Mouse (Mus musculus): ENCODE measurements around the gene Sept14. TPM values are rescaled to one million over a fixed set of nuclear protein-coding genes. Genes with fewer than 3 reads are reported as not detected.
A peak's percentile ranks its signal among the peaks of the same experiment; 100 is the strongest.

The Sept14 gene
- total and polyA plus RNA-seq, 3 experiments = not detected

DNA sequence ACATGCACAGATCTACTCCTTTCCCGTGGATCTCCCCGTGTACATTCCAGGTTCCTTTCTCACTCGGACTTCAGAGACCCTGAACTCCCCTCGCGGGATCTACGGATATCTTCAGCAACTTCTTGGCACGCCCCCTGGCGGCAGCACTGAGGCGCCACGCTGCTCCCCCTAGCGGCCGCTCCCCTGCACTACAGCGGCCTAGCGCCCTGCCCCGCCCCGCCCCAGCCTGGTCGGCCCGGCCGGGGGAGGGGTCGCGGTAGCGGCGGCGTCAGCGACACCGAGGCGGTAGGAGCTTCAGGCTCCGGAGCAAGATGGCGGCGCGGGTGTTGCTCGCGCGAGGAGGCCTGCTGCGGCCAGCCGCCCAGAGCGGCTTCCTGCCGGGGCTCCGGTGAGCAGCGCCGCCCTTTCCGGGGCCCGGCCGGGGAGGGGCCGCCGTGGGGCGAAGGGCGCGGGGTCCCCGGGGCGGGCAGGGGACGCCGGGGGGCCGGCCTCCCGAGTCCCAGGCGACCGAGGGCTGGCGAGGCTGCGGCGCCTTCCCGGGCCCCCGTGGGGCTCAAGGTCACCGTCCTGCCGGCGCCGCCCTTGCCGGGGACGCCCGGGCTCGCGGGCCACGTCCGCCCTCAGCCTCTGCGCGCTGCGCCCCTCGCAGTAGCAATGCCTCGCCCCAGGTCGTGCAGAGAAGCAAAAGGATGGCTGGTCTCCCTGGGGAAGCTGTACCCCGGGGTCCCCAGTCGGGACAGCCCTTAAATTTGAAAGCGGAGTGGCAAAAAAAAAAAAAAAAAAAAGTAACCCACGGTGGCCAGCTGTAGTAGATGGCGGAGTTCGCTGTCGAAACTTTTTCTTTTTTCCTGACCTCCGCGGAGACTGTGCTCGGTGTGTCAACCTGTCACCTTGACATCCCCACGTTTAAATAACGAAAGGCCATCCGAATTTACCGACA, 16.8 kb upstream of the Sept14 start, which contains the start of gene Nipsnap2:
TSS of gene Nipsnap2 (plus strand) at position 230 of the 940 bp plus-strand sequence.
- Histone ChIP-seq H3K36me3 (replicated peaks in 1 of 2; ENCODE audit: control insufficient read depth in 1 of 2, insufficient read depth in 1 of 2, low read length in 1 of 2) (peaks cover 0 to 12% of the 10 kb centered on the region in 2 experiments), H3K27me3 (replicated peaks) (no peaks in the 10 kb centered on the region), H3K9me3 (replicated peaks; ENCODE audit: low read length) (no peaks in the 10 kb centered on the region), H3K4me3 (replicated peaks in 1 of 3; ENCODE audit: low read depth in 2 of 3, low read length in 2 of 3, poor library complexity in 1 of 3) (peak within 1 kb of the TSS; percentile 55 to 76 (median 68)), H3K27ac (ENCODE audit: insufficient read depth, low read depth) (peak within 1 kb of the TSS; percentile 21; the same call in 1 of the 2 replicates), H3K4me2 (ENCODE audit: insufficient read depth, low read depth, poor library complexity, severe bottlenecking) (peak within 1 kb of the TSS; percentile 49), H3K4me1 (ENCODE audit: control insufficient read depth in 1 of 2, insufficient read depth in 2 of 2) (peaks cover 4 to 18% of the 10 kb centered on the region in 2 experiments; a peak in 3 of 4 replicates), H3K79me2 (replicated peaks; ENCODE audit: control insufficient read depth, extremely low read depth, insufficient read depth, poor library complexity, severe bottlenecking) (peaks cover 5% of the 10 kb centered on the region; the same call in 1 of the 2 replicates), H3K9ac (ENCODE audit: insufficient read depth, low read depth) (peak within 1 kb of the TSS; percentile 69)
- peak; percentile 77 for DNase-seq (ENCODE audit: extremely low read depth)
- dilution Hi-C loops (cut with MboI; ENCODE audit: extremely low pct_ligation_motif_present, extremely low pct_unique_long_range_greater_than_20kb, low sequenced_read_pairs) (no loop called here), in situ Hi-C loops (cut with MboI; ENCODE audit: low pct_ligation_motif_present, low pct_unique_long_range_greater_than_20kb, low sequenced_read_pairs) (no loop called here)
- TF ChIP-seq CHD2 (IDR thresholded peaks at IDR 0.05; ENCODE audit: low read length) = peak; percentile 76
- TF ChIP-seq HCFC1 (IDR thresholded peaks at IDR 0.05; ENCODE audit: low read depth, low read length) = peak; percentile 72
- TF ChIP-seq BHLHE40 (IDR thresholded peaks at IDR 0.05; ENCODE audit: low read depth, low read length) = peak; percentile 54
- peak; percentile 73 to 100 for TF ChIP-seq CTCF (conservative IDR thresholded peaks at IDR 0.05 in 1 of 2, IDR thresholded peaks at IDR 0.05 in 1 of 2; ENCODE audit: low read depth in 2 of 2, low read length in 2 of 2)
- TF ChIP-seq SMC3 (IDR thresholded peaks at IDR 0.05; ENCODE audit: low read depth, low read length) = peak; percentile 72
- peak; percentile 22 for TF ChIP-seq RAD21 (IDR thresholded peaks at IDR 0.05; ENCODE audit: low read depth, low read length)
- no peak for TF ChIP-seq ZKSCAN1 (IDR thresholded peaks at IDR 0.05; ENCODE audit: borderline replicate concordance, low read depth, low read length)
- 0 out of 2 replicates have a peak, but pooled peaks have one; percentile 40 for TF ChIP-seq SIN3A (IDR thresholded peaks at IDR 0.05; ENCODE audit: low read length)
- no peak for TF ChIP-seq USF1 (IDR thresholded peaks at IDR 0.05; ENCODE audit: low read depth, low read length)
- peak; percentile 49 for TF ChIP-seq ELF1 (IDR thresholded peaks at IDR 0.05; ENCODE audit: low read depth, low read length)
- TF ChIP-seq POLR2A (IDR thresholded peaks at IDR 0.05; ENCODE audit: low read depth, low read length) = peak; percentile 79
- no peak for TF ChIP-seq E2F4 (IDR thresholded peaks at IDR 0.05; ENCODE audit: insufficient replicate concordance, low read depth, low read length)
- TF ChIP-seq TCF12 (IDR thresholded peaks at IDR 0.05; ENCODE audit: low read depth, low read length) = peak; percentile 92
- TF ChIP-seq TBP (conservative IDR thresholded peaks at IDR 0.05; ENCODE audit: low read depth, low read length) = peak; percentile 53; the same call in 1 of the 2 replicates
- peak; percentile 97 for TF ChIP-seq NELFE (IDR thresholded peaks at IDR 0.05; ENCODE audit: low read depth, low read length)
- no peak for TF ChIP-seq MAX (IDR thresholded peaks at IDR 0.05; ENCODE audit: low read length)
- no peak for TF ChIP-seq GABPA (IDR thresholded peaks at IDR 0.05; ENCODE audit: insufficient replicate concordance, low read depth, low read length)
- TF ChIP-seq CHD1 (IDR thresholded peaks at IDR 0.05; ENCODE audit: low read depth, low read length) = no peak
- TF ChIP-seq PAX5 (IDR thresholded peaks at IDR 0.05; ENCODE audit: low read length) = no peak
- TF ChIP-seq NRF1 (IDR thresholded peaks at IDR 0.05; ENCODE audit: low read depth, low read length) = peak; percentile 63
- TF ChIP-seq ZC3H11A (IDR thresholded peaks at IDR 0.05; ENCODE audit: low read depth, low read length) = no peak
- peak; percentile 61; the same call in 1 of the 2 replicates for TF ChIP-seq KAT2A (IDR thresholded peaks at IDR 0.05; ENCODE audit: insufficient replicate concordance, low read length)
- no peak for TF ChIP-seq ETS1 (conservative IDR thresholded peaks at IDR 0.05; ENCODE audit: low read depth, low read length)
- peak; percentile 71 for TF ChIP-seq ZNF384 (IDR thresholded peaks at IDR 0.05; ENCODE audit: low read depth, low read length)
- TF ChIP-seq IRF4 (IDR thresholded peaks at IDR 0.05; ENCODE audit: low read depth, low read length) = peak; percentile 78
- peak; percentile 51; the same call in 1 of the 2 replicates for TF ChIP-seq MYC (IDR thresholded peaks at IDR 0.05; ENCODE audit: low read depth, low read length)
- TF ChIP-seq MAZ (IDR thresholded peaks at IDR 0.05; ENCODE audit: low read depth, low read length) = peak; percentile 69
- no peak for TF ChIP-seq JUN (IDR thresholded peaks at IDR 0.05; ENCODE audit: insufficient read depth, low read depth, low read length)
- TF ChIP-seq MXI1 (IDR thresholded peaks at IDR 0.05; ENCODE audit: low read depth, low read length) = peak; percentile 43; the same call in 1 of the 2 replicates
- no peak; the same call in 1 of the 2 replicates for TF ChIP-seq ZMIZ1 (IDR thresholded peaks at IDR 0.05; ENCODE audit: low read depth, low read length)
- TF ChIP-seq MEF2A (IDR thresholded peaks at IDR 0.05; ENCODE audit: borderline replicate concordance, low read depth, low read length) = peak; percentile 83
- TF ChIP-seq UBTF (IDR thresholded peaks at IDR 0.05; ENCODE audit: low read depth, low read length) = peak; percentile 100

Data from CH12.LX (cell line).